Mouse (Mus musculus) ES-Bruce4 (cell line): ENCODE results near the gene Ptprj.

ENCODE experiments used
- EP300 ChIP-seq: IDR thresholded peaks from 2 replicates; pipeline ENCODE4 v1.6.1; 2011; ENCODE audit warnings: low read depth, low read length; ENCODE audit not compliant: insufficient read depth
- POLR2A ChIP-seq: IDR thresholded peaks from one replicate; pipeline ENCODE4 v1.8.1; 2011; ENCODE audit warnings: low read length; ENCODE audit not compliant: insufficient read depth

DNA sequence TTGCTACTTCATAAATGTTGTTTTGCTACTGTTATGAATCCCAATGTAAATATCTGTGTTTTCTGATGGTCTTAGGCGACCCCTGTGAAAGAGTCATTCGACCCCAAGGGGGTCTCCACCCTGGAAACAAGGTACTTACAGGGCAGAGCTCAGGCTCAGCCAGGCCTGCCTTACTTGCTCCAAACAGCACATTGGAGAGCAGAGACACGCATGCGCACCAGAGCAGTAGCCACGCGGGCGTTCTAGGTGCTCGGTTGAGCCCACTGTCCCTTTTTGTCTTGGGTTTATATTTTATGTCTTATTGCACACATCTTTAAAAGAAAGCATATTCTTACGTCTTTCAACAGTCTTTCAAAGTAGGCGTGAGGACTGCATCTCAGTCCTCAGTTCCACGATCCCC, 22.1 kb downstream of the Ptprj start:
- TF ChIP-seq EP300 (no peak), POLR2A (no peak)
